Mouse (Mus musculus) thymus, postnatal 10 days (tissue): ENCODE measurements at regions not wholly inside any gene's neighbourhood (a gene's known extent, or its start where the extent isn't known, plus 50 kb on each side); places are given as distances from the start of the nearest gene placed in this dataset.
"Not testable (repeated sequence)": the region's sequence is repeated elsewhere in the genome, so short reads cannot be mapped to it uniquely, and the experiment has no call there.

Source experiments
- DNase-seq, 2 experiments: peaks; one replicate each; pipeline ENCODE4 v3.0.0; 2021; ENCODE audit warnings: low spot score in 2 of 2

GRCm38 (mm10) chr13:45130516-45131249, 52.2 kb downstream of the Gm9817 start:
- DNase-seq: no peak

- no peak for DNase-seq
Observed at GRCm38 (mm10) chr13:45140616-45141015, 62.1 kb downstream of the Gm9817 start.

DNA sequence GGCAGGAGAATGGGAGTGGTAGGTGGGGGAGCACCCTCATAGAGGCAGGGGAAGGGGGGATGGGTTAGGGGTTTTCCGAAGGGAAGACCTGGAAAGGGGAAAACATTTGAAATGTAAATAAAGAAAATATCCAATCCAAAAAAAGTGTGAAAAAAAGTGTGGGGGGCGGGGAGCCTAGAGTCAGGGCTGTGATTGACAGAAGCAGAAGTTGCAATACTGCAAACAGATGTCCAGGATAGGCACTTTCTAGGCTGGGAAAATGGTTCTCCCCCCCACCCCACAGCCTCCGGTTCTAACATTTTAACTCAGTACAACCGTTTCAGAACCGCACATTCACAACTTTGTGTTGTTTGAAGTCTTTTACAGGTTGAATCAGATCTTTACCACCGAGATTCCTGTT, 66.6 kb downstream of the Gm9817 start:
- DNase-seq: no peak

- no peak for DNase-seq
Observed at GRCm38 (mm10) chr13:45156223-45156622, 77.7 kb downstream of the Gm9817 start.

DNA sequence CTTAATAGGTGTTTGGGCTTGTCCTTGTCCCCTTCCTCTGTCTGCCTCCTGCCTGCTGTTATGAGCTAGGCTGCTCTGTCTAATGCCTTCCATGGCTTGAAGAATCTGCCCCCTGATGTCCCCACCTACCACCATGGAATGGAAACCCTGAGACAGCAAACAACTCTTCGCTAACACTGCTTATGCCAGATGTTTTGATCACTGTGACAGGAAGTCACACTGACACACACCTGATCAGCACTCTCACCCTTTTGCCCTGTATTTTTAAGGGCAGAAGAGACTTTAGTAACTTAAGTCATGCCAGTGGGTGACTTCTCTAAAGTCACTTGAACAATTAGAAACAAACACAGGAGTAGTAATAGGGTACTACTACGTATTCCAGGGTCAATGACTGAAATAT, 78.5 kb downstream of the Gm9817 start:
- peak in 1 of 2 experiments; percentile 10 for DNase-seq

- no peak for DNase-seq
Observed at GRCm38 (mm10) chr13:45160281-45160680, 81.8 kb downstream of the Gm9817 start.

- DNase-seq: no peak
Observed at GRCm38 (mm10) chr13:45164001-45164778, 85.7 kb downstream of the Gm9817 start.

- DNase-seq: peak in 1 of 2 experiments; percentile 22
Observed at GRCm38 (mm10) chr13:45165159-45165558, 86.7 kb downstream of the Gm9817 start.

DNA sequence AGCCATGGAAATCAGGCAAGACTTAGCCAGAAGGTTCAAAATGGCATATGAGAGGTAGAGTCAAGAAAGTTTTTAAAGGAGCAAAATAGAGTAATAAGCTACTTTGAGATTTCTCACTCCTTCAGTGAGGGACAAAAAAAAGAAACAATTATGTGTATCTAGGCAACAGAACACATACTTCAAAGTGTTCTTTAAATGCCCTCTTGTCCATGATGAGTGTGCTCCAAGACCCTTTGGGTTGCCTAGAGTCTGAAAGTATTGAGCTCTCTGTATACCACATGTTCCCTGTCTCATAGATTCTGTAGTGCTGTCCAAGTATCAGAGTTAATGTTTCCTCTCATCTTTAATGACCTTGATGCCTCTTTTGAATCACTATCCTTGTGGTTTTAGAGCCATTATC, 91.2 kb downstream of the Gm9817 start:
- no peak for DNase-seq

DNA sequence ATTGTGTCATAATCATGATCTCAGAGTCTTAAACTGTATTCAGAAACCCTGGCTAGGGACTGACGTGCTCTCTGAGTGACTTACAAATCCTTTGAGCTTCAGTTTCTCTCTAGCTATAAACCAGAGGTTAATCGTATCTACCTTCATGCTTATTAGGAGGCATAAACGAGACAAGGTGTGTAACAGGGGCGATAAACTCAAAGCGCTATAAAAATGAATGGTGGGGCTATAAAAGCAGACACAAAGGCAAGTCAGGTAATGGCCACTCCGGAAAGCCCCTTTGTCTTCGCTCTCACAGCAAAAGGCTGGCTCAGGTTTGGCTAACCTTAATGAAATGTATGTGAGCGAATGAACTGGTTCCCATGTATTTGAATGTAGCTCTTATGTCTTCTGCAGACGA, 94.6 kb downstream of the Gm9817 start:
- DNase-seq: no peak

GRCm38 (mm10) chr13:45175711-45176205, 97.3 kb downstream of the Gm9817 start:
- DNase-seq: not testable (repeated sequence)

- no peak for DNase-seq
Observed at GRCm38 (mm10) chr13:45181529-45182230, 103.2 kb downstream of the Gm9817 start.

- DNase-seq: no peak
Observed at GRCm38 (mm10) chr13:45189389-45189788, 110.9 kb downstream of the Gm9817 start.

DNA sequence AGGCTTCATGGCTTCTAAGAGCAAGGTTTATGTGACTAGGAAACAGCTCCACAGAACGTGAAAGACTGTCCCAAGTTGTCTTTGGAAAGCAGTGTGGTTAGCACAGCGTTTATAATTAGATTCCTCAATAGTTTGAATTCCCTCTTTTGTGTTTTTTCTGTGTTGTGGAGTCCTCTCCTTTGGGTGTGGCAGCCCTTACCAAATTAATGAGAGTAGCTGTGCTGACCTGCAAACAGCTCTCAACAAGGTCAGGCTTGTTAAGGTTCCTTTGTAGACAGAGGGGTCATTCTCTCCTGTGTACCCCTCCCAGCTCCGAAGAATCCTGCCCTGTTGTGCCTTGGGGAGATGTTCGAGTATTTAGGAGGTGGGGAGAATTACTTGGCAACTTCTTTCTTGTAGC, 111.7 kb downstream of the Gm9817 start:
- DNase-seq: no peak

DNA sequence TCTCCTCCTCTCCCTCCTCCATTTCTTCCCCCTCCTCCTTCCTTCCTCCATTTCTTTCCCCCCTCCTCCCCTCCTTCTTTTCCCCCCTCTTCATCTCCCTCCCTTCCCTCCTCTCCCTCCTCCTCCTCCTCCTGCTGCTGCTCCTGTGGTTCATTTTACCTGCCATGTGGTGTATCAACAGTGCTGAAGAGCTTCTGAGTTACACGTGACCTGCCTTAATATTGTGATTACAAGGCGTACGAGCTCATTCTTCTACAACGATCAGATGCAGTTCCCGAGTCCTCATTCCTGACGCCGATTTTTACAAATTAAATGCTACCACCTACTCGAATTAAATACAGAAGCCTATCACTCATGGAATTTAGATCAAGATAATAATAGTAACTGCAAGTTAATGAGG, 113.6 kb downstream of the Gm9817 start:
- DNase-seq: no peak

- DNase-seq: no peak
Observed at GRCm38 (mm10) chr13:45195562-45195961, 117.1 kb downstream of the Gm9817 start.

GRCm38 (mm10) chr13:45196363-45196762, 117.9 kb downstream of the Gm9817 start:
- DNase-seq: no peak

DNA sequence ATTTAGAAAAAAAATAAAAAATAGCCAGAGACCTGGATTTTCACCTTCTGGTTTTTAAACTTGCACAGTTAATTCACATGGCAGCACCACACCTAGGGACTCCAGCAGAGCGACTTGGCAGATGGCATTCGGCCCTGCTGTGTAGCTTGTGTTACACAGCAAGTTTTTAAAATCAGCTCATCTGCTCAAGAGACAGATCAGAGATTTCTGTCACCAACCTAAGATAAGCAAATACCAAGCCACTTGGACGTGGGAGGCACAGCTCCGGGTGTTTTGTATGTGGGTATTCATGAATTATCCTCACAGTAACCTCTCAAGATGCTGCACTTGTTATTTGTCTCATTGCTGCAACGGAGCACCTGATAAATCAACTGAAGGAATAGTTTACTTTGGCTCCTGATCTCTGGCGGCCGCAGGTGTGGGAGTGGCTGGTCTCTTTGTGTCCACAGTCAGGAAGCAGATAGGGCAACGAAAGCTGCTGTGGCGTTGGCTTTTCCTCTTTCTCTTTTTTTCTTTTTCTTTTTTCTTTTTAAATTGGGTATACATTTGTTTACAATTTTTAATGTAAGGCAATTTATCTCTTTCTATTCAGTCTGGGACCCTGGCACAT, 122.1 kb downstream of the Gm9817 start:
- no peak for DNase-seq

DNA sequence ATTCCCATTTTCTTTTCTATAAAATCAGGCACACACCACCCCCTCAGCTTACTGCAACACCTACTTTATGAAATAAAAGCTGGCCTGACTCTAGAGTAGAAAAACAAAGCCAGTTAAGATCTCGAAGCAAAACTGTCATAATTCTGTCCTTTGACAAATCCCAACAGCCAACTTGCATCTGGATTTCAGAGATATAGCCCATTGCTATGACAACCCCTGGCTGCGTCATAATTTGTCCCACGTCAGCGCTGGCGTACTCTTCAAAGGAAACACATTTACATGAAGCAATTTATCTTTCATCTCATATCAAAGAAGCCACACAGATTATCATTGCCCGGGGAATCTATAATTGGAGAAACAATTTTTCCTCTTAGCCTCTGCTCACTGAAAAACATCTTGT, 126.4 kb downstream of the Gm9817 start:
- DNase-seq: no peak

DNA sequence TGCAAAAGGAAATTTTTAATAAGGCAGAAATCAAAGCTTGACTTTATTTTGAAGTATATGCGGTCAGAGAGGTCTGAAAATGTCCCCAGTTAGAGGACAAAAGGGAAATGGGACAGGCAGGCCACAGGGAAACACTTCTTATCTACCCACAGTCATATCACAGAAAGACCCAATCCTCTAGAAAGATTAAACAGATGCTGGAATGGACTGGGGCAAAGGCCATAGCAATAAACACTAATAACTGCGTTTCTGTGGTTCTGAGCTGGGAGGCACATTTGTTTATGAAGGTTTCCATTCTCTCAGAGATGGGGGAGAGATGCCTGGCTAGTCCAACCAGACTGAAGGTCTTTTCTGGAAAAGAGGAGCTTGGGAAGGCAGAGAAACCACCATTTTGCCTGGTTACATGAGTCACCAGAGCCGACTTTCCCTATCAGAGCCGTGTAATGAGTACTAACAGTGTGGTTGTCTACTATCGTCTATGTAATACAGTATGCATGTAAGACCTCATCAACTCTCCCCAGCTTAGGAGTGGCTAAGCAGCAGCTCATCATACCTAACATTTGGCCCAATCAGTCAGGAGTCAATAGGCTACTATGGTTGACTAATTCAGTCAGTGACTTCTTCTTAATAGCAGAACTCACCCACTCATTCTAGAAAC, 130.2 kb downstream of the Gm9817 start:
- DNase-seq: no peak

DNA sequence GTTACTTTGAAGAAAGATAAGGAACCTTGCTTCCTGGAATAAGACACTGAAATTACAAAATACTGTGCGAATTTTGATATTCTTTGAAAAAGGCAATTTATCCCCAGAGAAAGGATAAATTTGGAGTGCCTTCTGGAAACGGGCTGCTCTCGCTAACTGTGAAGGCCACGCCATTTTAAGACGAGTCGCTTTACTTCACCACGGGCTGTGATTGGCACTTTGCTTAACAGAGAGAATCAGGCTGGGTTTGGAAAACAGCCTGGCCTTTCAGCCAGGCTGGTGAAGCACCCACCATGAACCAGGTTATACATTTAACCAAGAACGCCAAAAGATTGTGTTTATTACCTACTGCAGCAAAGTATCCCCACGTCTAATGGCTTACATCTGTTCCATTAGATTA, 132.7 kb downstream of the Gm9817 start:
- DNase-seq: no peak
